Mouse (Mus musculus) forebrain, embryonic 15.5 days (tissue): ENCODE data around the gene Fsd1. TPM values are rescaled to one million over a fixed set of nuclear protein-coding genes. Genes with fewer than 3 reads are reported as not detected.

Experiments
- ATAC-seq: fragments of 200-750 bp; cut with Nextera tagmentation; replicated peaks from 2 replicates; pipeline ENCODE4 v1.8.0; 2017; ENCODE audit warnings: mild to moderate bottlenecking, moderate TSS enrichment, moderate library complexity
- H3K27ac ChIP-seq: fragments of 300-500 bp; sonication (generic); replicated peaks from 2 replicates; pipeline ENCODE4 v1.5.1; 2015; ENCODE audit warnings: mild to moderate bottlenecking, inconsistent platforms
- H3K27me3 ChIP-seq: fragments of 300-500 bp; sonication (generic); 2 replicates; pipeline ENCODE4 v1.6.1; 2015; ENCODE audit warnings: inconsistent platforms
- H3K36me3 ChIP-seq: fragments of 300-500 bp; sonication (generic); 2 replicates; pipeline ENCODE4 v1.6.1; 2015; ENCODE audit warnings: mild to moderate bottlenecking, inconsistent platforms
- H3K4me1 ChIP-seq: fragments of 300-500 bp; sonication (generic); 2 replicates; pipeline ENCODE4 v1.6.1; 2015; ENCODE audit warnings: inconsistent platforms
- H3K4me2 ChIP-seq: fragments of 300-500 bp; sonication (generic); replicated peaks from 2 replicates; pipeline ENCODE4 v1.6.1; 2015; ENCODE audit warnings: mild to moderate bottlenecking, inconsistent platforms
- H3K4me3 ChIP-seq: fragments of 300-500 bp; sonication (generic); 2 replicates; pipeline ENCODE4 v1.5.1; 2015; ENCODE audit warnings: mild to moderate bottlenecking, inconsistent platforms
- H3K9ac ChIP-seq: fragments of 300-500 bp; sonication (generic); replicated peaks from 2 replicates; pipeline ENCODE4 v1.6.1; 2015; ENCODE audit warnings: mild to moderate bottlenecking, inconsistent platforms
- H3K9me3 ChIP-seq: fragments of 300-500 bp; sonication (generic); 2 replicates; pipeline ENCODE4 v1.6.1; 2016; ENCODE audit warnings: inconsistent platforms
- WGBS: fragments of 180-500 bp; shearing (Covaris S2); methylation state at CpG from one replicate; pipeline ENCODE4 v1.1.7; 2015; ENCODE audit warnings: mixed read lengths; 5-methylcytosine and 5-hydroxymethylcytosine counted together
- polyA plus RNA-seq: library from polyadenylated mRNA; unstranded; fragments of >200 nt; fragmentation: Nextera tagmentation; extraction: Ambion mirVana; gene quantifications from 2 replicates; pipeline ENCODE4 v1.2.1, GENCODE M21; 2015

Fsd1 gene
- polyA plus RNA-seq, 1 experiment from 2014 or later: 127 TPM

DNA sequence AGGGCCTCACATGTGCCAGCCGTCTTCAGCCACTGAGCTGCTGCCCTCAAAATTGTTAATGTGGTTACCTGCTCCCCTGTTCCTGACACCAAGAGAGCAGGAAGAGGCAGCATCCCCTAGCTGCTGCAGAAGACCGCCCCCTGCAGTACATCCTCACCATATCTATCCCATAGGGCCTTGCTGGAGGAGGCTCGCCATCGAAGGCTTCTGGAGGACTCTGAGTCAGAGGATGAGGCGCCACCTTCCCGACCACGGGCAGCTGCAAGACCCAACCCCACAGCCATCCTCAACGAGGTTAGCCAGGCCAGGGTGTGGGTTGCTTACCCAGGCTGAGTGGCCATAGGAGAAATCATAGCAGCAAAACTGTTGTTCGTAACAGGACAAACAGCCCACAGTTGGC lies 21.3 kb upstream of the Fsd1 start:
- Histone ChIP-seq H3K4me2 (no peak overlapping the region), H3K9me3 (no peaks in the 10 kb centered on the region), H3K27ac (no peak overlapping the region), H3K36me3 (peaks cover 22% of the 10 kb centered on the region; the same call in 1 of the 2 replicates), H3K4me3 (no peak overlapping the region), H3K4me1 (peaks cover 10% of the 10 kb centered on the region), H3K9ac (no peak overlapping the region), H3K27me3 (no peaks in the 10 kb centered on the region)
- no peak for ATAC-seq
- 82% methylated on average over 9 of the region's 9 CpGs for WGBS

DNA sequence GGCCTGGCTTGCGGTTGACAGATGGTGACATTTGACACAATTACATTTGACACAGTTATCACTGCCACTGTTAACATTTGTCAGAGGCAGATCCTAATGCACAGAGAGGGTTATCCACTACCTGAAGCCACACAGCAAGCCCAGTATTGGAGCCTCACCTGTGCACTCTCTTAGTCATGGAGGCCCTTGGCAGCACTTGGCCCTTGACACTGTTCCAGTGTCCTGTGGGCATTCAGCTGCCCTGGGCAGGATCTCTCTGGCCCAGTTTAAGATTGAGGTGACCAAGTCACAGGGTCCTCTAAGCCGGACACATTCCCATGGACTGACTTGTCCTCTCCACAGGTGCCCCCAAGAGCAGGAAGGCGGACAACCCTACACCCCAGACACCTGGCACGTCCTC lies 19.1 kb upstream of the Fsd1 start:
- H3K4me3 ChIP-seq: no peak overlapping the region
- no peak overlapping the region for H3K27ac ChIP-seq
- peaks cover 23% of the 10 kb centered on the region for H3K4me1 ChIP-seq
- H3K9ac ChIP-seq: no peak overlapping the region
- no peaks in the 10 kb centered on the region for H3K27me3 ChIP-seq
- no peaks in the 10 kb centered on the region for H3K9me3 ChIP-seq
- 95% methylated on average over 4 of the region's 4 CpGs for WGBS
- peaks cover 17% of the 10 kb centered on the region; the same call in 1 of the 2 replicates for H3K36me3 ChIP-seq
- no peak for ATAC-seq
- no peak overlapping the region for H3K4me2 ChIP-seq

DNA sequence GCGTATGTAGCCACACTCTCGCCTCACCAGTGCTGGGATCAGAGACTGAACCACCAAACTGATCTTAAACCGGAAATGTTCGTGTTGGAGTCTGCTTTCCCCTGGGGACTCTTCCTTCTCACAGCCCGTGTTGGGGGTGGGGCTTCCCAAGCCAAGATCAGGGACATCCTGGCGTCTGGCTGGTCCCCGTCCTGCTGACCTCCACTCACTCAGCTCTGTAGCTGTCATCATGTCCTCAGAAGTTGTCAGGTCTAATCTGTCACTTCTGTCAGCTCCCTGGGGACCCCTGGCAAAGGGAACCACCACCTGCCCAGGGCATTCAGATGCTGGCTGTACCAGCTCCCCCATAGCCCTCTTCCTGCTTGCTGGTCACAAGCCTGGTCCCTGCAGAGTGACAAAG lies 18.1 kb upstream of the Fsd1 start:
- ATAC-seq: no peak
- peaks cover 23% of the 10 kb centered on the region for H3K4me1 ChIP-seq
- H3K27ac ChIP-seq: no peak overlapping the region
- no peak overlapping the region for H3K4me3 ChIP-seq
- H3K9me3 ChIP-seq: no peaks in the 10 kb centered on the region
- 67% methylated on average over 7 of the region's 7 CpGs for WGBS
- H3K4me2 ChIP-seq: no peak overlapping the region
- no peaks in the 10 kb centered on the region for H3K27me3 ChIP-seq
- peaks cover 17% of the 10 kb centered on the region; the same call in 1 of the 2 replicates for H3K36me3 ChIP-seq
- no peak overlapping the region for H3K9ac ChIP-seq

DNA sequence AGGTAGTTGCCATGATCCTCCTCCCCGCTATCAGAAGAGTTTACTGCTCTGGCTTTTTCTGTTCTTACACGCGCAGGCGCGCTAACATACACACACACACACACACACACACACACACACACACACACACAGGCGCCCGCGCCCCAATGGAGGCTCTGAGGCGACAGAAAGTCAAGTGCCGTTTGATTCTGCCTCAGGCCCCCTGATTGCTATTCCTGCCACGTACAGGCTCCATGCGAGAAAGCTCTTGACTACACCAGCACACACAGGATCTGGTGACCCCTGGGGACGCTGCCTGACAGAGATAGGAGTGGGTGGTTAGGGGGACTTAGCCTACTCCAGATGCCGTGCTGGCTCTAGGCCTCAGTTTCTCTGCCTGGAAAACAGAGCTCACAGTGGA lies 16.7 kb upstream of the Fsd1 start:
- Histone ChIP-seq H3K4me1 (peaks cover 23% of the 10 kb centered on the region), H3K36me3 (peaks cover 22% of the 10 kb centered on the region)

DNA sequence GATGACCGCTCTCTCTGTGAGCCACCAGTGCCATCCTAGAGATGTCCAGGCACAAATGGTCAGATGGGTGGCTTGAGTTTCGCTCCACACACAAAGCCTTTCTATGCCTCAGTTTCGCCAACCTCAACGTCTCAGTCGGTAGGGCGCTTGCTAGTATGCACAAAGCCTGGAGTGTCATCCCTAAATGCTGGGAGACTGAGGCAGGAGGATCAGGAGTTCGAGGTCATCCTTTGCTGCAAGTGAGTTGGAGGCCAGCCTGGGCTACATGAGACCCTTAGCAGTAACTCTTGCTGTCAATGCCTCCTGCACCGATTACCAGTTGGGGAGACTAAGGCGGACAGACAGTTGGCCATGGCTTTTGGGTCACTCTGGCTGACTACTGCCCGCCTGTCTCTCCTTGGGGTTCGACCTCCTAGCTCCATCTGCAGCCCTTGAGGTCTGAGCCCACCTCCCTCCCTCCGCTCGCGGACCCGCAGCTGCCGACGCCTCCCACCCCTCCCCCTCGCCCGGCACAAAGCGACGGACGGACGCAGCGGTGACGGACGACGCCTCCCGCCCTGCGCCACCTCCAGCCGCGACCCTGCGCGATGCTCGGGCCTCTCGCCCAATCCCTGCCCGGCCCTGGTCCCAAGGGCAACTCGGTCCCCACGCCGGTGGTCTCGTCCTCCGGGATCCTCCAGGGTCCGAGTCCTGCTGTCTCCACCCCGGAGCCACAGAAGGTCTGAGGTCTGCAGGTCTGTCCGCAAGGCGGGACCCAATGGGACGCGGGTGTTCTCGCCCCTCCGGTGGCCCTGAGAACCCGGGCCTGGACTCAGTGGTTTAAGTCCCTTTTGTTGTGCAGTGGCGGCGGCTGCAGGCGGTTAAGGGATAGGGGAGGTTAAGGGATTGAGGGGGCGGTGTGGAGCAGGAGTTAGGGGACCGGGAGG lies 16.1 kb upstream of the Fsd1 start, which contains the start of gene Shd:
Shd (plus strand) TSS at position 502 of the 926 bp plus-strand sequence.
- Histone ChIP-seq H3K36me3 (peaks cover 19% of the 10 kb centered on the region), H3K27ac (peak within 1 kb of the TSS; percentile 67), H3K4me2 (peak within 1 kb of the TSS; percentile 71), H3K27me3 (no peaks in the 10 kb centered on the region), H3K4me1 (peaks cover 23% of the 10 kb centered on the region), H3K9ac (peak within 1 kb of the TSS; percentile 78), H3K4me3 (peak within 1 kb of the TSS; percentile 57), H3K9me3 (no peaks in the 10 kb centered on the region)
- ATAC-seq: peak; percentile 57
- 7% methylated on average over 55 of the region's 55 CpGs for WGBS

More for the DNA sequence above, 16.7 kb upstream of the Fsd1 start:
- peak overlapping the region; percentile 67 for H3K27ac ChIP-seq
- no peak overlapping the region for H3K9ac ChIP-seq
- H3K4me3 ChIP-seq: peak overlapping the region; percentile 57
- no peaks in the 10 kb centered on the region for H3K9me3 ChIP-seq
- peak; percentile 24 for ATAC-seq
- peak overlapping the region; percentile 71 for H3K4me2 ChIP-seq
- H3K27me3 ChIP-seq: no peaks in the 10 kb centered on the region
- 34% methylated on average over 14 of the region's 14 CpGs for WGBS

DNA sequence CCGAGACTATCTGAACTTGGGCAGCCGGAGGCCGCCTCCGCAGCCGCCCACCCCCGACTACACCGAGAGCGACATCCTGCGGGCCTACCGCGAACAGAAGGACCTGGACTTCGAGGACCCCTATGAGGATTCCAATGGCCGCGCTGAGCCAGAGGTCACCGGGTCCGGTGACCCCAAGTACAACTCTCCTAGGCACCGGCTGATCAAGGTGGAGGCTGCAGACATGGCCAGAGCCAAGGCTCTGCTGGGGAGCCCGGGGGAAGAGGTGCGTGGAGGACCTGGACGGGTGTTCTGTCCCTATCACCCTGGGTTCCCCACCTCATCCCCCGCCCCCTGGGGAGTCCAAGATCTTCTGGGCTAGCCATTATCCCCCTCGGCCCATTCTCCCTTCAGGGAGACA lies 14.9 kb upstream of the Fsd1 start:
- Histone ChIP-seq H3K4me1 (peaks cover 29% of the 10 kb centered on the region), H3K27ac (no peak overlapping the region), H3K4me2 (peak overlapping the region; percentile 71), H3K9me3 (no peaks in the 10 kb centered on the region), H3K4me3 (peak overlapping the region; percentile 57), H3K27me3 (no peaks in the 10 kb centered on the region), H3K9ac (peak overlapping the region; percentile 78), H3K36me3 (peaks cover 16% of the 10 kb centered on the region)
- ATAC-seq: no peak
- 23% methylated on average over 22 of the region's 22 CpGs for whole genome bisulfite sequencing

DNA sequence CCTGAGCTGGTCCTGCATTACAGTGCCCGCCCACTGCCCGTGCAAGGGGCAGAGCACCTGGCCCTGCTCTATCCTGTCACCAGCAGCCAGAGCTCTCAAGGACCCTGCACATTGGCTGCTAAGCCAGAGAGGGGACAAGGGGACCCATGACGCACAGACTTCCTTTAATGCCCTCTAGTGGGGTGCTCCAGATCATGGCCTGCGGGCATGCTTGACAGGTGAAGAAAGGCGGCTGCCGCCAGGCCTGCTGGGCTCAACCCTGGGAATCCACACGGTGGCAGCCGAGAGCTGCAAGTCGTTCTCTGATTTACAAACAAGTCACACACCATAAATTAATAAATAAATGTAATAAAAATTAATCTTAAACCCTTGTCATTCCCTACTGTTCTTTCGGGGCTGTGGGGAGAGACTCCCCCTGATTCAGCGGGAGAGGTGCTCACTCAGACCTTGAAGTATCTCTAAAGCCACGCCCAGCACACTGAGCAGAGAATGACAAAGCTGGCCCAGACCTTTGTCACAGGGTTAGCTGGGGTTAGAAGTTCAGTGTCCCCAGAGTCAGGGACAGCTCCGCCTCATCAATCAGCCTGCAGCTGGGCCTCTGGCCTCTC lies 9.9 kb upstream of the Fsd1 start:
- no peaks in the 10 kb centered on the region for H3K27me3 ChIP-seq
- peaks cover 10% of the 10 kb centered on the region for H3K36me3 ChIP-seq
- peak overlapping the region; percentile 33; the same call in 1 of the 2 replicates for H3K27ac ChIP-seq
- WGBS: 14% methylated on average over 13 of the region's 13 CpGs
- peaks cover 17% of the 10 kb centered on the region for H3K4me1 ChIP-seq
- H3K9ac ChIP-seq: no peak overlapping the region; the same call in 1 of the 2 replicates
- ATAC-seq: peak; percentile 71
- H3K9me3 ChIP-seq: no peaks in the 10 kb centered on the region
- H3K4me3 ChIP-seq: no peak overlapping the region
- no peak overlapping the region for H3K4me2 ChIP-seq

DNA sequence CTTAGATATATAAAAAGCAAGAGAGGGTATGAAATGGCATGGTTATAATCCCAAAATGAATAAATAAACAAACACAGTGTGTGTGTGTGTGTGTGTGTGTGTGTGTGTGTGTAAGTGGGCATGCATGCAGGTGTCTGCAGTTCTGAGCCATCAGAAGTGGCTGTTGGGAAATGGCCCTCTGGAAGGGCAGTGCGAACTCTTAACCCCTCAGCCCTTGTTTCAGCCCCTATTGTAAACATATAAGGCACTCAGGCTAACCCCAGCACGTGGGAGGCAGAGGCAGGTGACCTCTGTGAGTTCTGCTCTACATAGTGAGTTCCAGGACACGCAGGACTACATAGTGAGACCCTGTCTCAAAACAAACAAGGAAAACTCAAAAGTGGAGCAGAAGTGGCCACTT lies 9.0 kb upstream of the Fsd1 start:
- peaks cover 10% of the 10 kb centered on the region for H3K36me3 ChIP-seq
- H3K4me3 ChIP-seq: no peak overlapping the region
- WGBS: 72% methylated on average over 3 of the region's 3 CpGs
- no peak overlapping the region for H3K9ac ChIP-seq
- ATAC-seq: no peak
- H3K4me1 ChIP-seq: peaks cover 10% of the 10 kb centered on the region
- H3K27ac ChIP-seq: no peak overlapping the region
- no peak overlapping the region for H3K4me2 ChIP-seq
- no peaks in the 10 kb centered on the region for H3K27me3 ChIP-seq
- H3K9me3 ChIP-seq: no peaks in the 10 kb centered on the region

DNA sequence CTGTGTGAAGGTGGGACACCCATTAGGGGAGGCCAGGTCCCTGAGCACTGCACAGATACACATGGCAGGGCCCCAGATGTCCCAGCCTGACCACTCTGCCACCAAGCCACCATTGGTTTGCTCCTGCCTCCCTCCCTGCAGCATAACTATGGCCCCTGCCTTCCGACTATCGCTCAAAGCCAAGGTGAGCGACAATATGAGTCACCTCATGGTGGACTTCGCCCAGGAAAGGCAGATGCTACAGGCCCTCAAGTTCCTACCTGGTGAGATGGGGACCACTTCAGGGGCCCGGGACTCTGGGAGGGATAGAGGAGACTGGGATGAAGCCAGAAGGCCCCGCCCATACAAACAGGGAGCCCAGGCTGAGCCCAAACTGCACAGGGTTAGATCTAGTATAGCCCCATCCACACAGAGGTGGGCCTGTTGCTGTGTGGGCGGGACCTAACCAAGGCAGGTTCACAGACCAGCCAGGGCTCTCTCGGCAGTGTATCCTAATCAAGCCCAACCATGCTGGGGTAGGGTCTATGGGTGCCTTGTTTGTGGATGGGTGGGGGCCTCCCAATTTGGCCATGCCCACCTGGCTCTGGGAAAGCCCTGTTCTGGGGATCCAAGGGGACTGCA lies 4.1 kb downstream of the Fsd1 start:
- H3K27ac ChIP-seq: no peak overlapping the region
- H3K9me3 ChIP-seq: no peaks in the 10 kb centered on the region
- no peak overlapping the region for H3K4me3 ChIP-seq
- 88% methylated on average over 8 of the region's 8 CpGs for WGBS
- H3K4me2 ChIP-seq: no peak overlapping the region
- H3K9ac ChIP-seq: no peak overlapping the region
- H3K27me3 ChIP-seq: no peaks in the 10 kb centered on the region
- H3K4me1 ChIP-seq: peaks cover 21% of the 10 kb centered on the region
- no peak for ATAC-seq
- peaks cover 30% of the 10 kb centered on the region; the same call in 1 of the 2 replicates for H3K36me3 ChIP-seq

DNA sequence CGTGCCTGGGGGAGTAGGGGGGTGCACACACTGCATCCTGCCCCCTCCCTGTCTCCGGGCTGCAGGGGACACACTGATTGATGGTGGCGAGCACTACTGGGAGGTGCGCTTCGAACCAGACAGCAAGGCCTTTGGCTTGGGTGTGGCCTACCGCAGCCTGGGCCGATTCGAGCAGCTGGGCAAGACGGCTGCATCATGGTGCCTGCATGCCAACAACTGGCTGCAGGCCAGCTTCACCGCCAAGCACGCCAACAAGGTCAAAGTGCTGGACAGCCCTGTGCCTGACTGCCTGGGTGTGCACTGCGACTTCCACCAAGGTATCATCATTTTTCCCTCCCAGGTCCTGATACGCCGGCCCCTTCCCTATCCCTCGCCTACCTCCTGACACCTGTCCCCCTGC lies 9.7 kb downstream of the Fsd1 start:
- H3K4me3 ChIP-seq: no peak overlapping the region
- ATAC-seq: no peak
- no peaks in the 10 kb centered on the region for H3K9me3 ChIP-seq
- no peak overlapping the region for H3K27ac ChIP-seq
- H3K36me3 ChIP-seq: peaks cover 42% of the 10 kb centered on the region; the same call in 1 of the 2 replicates
- peaks cover 12% of the 10 kb centered on the region for H3K4me1 ChIP-seq
- 86% methylated on average over 15 of the region's 15 CpGs for WGBS
- no peak overlapping the region for H3K9ac ChIP-seq
- H3K4me2 ChIP-seq: no peak overlapping the region
- peaks cover 15% of the 10 kb centered on the region for H3K27me3 ChIP-seq

DNA sequence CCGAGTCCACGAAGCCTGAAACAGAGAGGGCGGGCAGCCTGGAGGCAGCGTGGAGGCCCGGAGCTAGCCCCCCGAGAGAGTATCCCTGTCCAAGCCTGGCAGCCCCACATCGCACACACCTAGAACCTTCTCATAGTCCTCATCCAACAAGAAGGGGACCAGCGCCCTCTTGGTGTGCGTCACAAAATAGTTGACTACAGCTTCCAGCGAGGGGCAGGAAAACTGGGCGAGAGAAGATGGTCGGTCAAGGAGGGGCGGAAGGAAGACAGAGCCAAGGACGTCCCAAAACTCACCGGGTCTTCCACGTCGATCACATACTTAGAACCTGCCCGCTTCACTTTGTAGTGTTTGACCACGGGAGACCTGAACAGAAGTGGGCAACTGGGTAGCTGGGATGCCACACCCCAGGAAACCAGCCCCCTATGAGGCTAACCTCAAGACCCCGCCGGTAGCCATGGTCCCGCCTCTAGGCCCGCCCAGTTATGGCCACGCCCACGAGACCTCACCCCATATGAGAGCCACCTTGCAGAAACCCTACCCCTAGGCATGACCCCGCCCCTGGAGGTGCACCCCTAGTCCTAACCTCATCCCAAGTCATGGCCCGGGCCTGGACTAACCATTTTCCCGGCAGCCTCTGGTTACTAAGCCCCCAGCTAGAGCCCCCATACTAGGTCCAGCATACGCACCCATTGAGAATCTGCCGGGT lies 13.6 kb downstream of the Fsd1 start:
- ATAC-seq: no peak

More for the DNA sequence above, 13.6 kb downstream of the Fsd1 start:
- no peak overlapping the region for H3K4me3 ChIP-seq
- H3K9me3 ChIP-seq: no peaks in the 10 kb centered on the region
- H3K4me1 ChIP-seq: no peaks in the 10 kb centered on the region
- H3K27me3 ChIP-seq: peaks cover 16% of the 10 kb centered on the region
- H3K4me2 ChIP-seq: no peak overlapping the region
- no peak overlapping the region for H3K9ac ChIP-seq
- WGBS: 11% methylated on average over 30 of the region's 30 CpGs
- H3K36me3 ChIP-seq: peaks cover 25% of the 10 kb centered on the region; the same call in 1 of the 2 replicates
- H3K27ac ChIP-seq: no peak overlapping the region
